Mouse (Mus musculus): ENCODE results near the gene Evi2b.

Gene Evi2b

DNA sequence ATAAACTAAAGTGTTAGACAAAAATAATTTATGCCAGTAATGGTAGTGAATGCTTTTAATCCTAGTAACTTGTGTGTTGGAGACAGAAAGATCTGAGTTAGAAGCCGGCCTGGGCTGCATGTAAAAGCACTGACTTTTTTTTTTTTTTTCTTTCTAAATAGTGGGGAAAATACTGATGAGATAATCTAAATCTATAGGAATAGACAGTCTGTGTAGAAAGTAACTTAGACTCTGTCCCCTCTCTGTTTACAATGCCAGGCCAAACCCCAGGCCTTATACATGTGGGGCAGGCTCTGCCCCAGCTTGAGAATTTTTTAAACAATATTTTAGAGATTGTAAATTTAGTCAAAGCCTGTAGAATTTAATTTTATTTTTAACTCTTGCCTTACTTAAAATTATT, 618 bp downstream of the Evi2b start:
- in situ Hi-C loops (cut with MboI, MseI): no loop called here

DNA sequence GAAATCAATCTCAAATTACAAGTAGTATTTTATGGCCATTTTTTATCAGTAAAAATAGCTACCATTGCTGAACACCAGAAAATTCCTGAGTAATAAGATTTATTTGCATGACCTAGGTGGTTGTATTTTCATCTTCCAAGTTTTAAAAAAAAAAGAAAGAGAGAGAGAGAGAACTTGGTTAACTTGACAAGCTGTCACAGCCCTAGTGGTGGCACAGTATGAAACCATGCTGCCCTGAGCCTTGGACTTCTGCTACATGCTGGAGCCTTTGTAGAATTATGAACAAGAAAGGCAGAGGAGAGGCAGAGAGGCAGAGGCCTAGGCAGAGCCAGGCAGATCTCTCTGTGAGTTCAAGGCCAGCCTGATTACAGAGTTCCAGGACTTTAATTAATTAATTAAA, 1.6 kb downstream of the Evi2b start:
- in situ Hi-C loops (cut with MboI, MseI): no loop called here

DNA sequence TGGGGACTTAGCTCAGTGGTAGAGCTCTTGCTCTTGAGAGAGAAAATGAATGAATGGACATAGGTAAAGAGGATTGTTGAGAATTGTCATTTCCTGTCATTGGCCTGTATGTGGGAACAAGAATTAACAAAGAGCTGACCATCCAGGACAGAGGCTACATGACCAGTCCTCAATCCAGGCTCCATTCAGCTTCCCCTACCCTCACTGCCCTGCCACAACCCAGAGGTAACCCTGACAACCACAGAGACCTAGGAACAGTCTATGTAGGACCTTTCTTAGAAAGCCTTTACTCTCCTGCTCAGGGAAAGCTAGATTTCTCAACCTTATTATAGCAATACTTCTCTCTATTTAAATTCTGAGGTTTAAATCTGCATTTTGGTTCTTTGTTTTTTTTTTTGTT, 2.8 kb downstream of the Evi2b start:
- in situ Hi-C loops (cut with MboI, MseI): no loop called here

DNA sequence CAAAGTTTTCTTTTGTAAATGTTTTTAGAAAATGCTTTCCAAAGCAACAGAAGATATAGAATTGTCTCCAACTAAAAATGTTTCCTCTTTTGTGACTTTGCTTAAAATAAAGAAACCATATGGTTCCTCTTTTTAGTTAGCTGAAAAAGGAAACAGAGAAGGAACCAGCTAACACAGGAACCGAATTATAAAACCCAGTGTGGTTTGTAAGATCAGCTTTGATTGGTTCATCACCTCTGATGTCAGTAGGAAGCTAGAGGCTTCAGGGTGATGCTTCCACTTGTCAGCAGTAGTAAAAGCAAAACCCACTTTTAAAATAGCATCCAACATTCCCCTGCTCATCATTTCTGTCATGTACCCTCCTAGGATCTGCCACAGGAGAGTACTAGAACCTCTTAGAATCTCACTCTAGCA, 3.7 kb downstream of the Evi2b start:
- in situ Hi-C loops (cut with MboI, MseI): no loop called here

DNA sequence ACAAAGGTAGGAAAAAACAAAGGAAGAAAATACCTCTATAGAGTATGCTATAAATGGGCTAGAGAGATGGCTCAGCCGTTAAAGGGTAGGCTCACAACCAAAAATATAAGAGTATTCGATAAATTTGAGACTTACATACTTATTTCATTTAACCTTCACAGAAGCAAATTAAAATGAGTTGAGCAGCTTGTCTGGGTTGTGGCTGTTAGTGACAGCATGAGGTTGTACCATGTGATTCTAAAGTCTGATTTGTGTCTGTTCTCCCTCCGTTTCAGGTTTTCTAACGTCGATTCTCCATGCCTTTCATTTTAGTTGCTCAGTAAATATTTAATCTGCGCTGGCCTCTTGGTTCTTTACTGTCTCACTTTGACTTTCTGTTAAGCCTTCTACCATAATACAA, 4.3 kb downstream of the Evi2b start:
- in situ Hi-C loops (cut with MboI, MseI): no loop called here

DNA sequence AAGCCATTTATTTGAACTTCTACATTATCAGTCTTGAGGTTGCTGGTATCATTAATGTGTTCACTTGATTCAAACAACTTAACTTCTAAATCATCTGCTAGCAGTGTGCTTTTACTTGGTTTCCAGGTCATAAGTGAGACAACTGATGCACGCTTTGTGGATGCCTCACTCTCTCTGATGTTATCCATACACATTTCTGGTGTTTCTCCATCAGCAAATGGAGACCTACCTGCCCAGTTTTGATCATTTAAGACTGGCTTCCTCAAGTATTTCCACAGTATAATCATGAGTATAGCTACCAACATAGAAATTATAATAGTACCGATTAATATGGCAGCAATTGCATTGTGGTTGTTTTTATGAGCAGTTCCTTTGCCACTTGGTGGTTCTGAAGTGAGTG, 7.8 kb downstream of the Evi2b start:
- in situ Hi-C loops (cut with MboI, MseI): no loop called here

DNA sequence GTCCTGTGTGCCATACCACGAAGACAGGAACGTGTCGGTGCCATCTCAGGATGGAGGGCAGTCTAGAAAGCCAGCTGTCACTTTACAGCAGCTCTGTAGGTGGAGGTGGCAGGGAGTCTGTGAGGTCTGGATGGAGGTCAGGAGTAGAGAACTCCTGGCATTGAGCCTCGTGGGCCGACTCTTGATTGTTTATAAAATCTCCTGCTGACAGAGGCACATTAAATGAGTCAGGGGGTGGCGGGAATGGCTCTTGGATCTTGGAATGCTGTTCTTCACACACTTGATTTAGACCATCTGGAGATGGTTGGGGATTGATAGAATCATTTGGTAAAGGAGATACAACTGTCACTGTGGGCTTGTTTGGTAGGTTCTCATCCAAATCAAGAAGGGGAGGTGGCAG, 8.2 kb downstream of the Evi2b start:
- in situ Hi-C loops (cut with MboI, MseI): no loop called here

DNA sequence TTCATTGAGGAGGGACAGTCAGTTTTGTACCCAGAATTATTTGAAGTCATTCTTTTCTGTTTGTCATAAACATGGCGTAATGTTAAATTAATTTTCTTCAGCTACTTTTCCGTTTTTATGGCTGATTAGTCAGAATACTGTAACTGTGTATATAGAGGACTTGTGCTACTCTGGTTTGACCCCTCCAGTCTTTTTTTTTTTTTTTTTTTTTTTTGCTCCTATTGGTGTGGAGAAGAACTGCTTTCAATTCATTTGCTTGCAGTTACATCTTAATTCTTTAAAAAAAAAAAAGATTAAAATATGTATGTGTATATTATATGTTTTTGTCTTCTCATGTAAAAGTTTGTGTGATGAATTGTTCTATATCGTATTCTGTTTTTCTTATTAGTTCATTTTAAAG, 11.6 kb downstream of the Evi2b start:
- in situ Hi-C loops (cut with MboI, MseI): no loop called here

DNA sequence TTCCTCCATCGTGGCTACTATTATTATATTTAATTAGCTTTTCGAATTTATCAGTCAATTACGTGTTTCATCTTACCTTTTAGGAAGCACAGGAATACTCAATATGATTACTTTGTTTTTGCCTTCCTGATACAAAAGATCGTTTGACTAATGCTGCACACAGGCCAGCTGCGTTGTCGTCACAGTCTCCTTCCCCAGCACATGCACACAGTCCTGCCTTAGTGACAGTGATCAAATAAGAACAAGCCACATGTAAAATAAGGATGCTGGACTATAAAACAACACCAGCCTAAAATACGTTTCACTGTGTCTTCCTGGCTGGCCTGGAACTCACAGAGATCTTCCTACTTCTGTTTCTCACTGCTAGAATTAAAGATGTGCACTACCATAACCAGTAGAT, 19.1 kb downstream of the Evi2b start:
- in situ Hi-C loops (cut with MboI, MseI): loop anchor here (10.0 kb wide), 1 partner anchor 340 kb away; no protein-coding TSS in a partner anchor

DNA sequence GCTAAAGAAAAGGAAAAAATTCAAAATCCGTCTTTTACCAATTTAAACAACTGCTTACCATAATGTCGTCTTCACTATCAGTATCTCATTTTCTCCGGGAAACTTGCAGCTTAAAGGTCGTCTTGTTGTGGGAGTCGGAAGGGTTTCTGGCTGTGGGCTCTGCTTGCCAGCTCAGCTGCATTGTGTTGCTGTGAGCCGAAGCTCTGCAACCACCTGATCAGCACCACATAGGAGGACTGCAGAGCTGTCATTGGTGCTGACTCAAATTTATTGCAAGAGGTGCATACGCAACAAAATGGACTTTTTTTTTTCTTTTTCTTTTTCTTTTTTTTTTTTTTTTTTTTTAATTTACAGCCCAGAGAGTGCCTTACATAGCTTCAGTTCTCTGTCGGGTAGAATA, 19.7 kb downstream of the Evi2b start, which contains the start of gene Omg:
Gene Omg, minus strand, starts transcription at position 240 of the 400 bp plus-strand sequence.
- in situ Hi-C loops (cut with MboI, MseI): loop anchor here (10.0 kb wide), 1 partner anchor 339 kb away; no protein-coding TSS in a partner anchor

DNA sequence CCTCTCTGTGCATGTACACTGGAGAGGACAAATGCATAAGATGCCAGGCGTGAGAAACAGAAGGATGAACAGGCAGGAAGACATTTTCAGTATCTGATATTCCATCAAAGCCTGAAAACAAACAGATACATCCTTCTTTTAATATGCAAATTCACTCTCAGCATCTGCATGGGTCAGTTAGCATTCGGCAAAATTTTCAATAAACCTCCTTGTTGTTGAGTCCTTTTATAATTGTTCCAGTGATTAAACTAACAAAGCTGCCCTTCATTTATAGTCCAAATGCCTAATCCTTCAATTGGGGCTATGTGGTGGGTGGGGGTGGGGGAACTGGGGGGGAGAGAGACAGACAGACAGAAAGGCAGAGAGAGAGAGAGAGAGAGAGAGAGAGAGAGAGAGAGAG, 20.6 kb downstream of the Evi2b start:
- in situ Hi-C loops (cut with MboI, MseI): loop anchor here (10.0 kb wide), 1 partner anchor 338 kb away; no protein-coding TSS in a partner anchor

DNA sequence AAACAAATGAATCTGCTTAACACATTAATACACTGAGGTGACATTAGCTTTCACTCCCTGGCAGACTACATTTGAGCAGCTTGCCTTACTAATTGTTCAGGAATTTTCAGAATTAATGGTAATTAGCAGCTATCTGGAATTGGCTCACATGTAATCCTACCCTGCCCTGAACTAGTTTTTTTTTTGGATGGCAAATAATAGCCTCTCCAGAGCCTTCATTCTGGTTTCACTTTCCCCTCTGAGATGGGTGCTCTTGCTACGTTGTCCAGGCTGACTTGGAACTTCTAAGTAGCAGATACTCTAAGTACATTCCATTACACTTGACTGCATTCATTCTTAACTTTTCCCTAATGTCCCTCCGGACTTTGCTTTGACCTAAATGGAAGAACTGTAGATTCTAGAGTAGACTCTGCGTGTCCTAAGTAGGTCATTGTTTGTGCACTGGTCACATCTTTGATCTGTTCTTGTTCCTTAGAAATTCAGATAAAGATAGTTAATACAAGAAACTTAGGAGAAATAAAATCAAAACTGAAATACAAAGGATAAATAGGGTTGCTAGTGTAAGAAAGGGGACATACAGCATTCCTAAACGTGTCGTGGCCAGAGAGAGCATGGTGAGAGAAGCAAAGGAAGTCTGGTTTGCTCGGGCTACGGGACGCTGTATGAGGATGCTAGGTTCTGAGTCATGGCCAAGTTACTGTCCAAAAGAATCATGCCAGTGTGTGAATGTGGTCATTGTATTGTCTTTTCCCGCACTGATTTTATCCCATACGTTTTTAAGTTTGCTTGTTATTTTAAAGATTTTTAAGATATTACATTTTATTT, 28.4 kb downstream of the Evi2b start:
- in situ Hi-C loops (cut with MboI, MseI): loop anchor here (10.0 kb wide), 1 partner anchor 80 kb away; no protein-coding TSS in a partner anchor

DNA sequence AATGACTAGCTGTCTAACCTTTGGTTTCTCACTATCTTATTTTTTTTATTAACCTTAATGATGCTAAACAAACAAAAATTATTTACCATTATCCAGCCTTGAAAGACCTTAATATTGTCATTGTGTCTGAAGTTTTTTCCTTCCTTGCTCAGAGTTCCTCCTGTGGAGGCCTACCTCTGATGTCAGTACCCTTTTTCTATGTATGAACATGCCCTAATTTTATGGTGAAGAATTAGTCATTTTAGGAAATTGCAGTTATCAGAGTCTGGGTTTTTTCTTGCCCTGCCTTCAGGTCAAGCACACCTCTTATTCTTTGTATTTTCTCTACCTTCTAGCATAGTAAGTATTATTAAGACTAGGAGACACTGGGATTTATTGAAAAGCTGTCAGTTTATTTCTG, 38.8 kb downstream of the Evi2b start:
- in situ Hi-C loops (cut with MboI, MseI): no loop called here

DNA sequence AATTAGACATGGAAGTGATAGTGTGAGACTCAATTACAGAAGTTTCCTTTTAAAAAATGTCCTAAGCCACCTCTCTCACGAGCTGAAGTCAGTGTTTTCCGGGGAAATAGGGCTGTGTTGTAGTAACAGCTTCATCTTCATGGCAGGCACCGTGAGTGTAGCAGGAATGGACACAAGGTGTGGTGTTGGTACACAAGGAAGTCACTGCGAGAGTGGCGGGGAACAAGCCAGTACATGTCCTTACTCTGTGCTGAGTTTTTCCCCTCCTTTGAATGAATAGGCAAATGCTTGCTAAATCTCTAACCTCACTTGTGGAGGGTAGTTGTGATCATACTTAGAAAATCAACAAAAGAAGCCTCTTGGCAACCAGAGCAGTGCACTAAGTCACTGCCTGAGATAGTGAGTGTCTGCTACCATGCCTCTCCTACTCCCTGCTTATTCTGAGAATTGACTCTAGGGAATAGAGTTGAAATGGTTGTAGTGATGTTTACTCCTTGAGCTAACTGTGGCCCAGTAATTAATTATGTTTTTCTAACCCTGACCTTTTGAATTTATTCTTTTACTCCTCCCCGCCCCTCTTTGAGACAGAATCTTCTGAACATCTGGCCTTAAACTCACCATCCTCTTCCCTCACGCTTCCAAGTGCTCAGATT, 39.6 kb downstream of the Evi2b start:
- in situ Hi-C loops (cut with MboI, MseI): no loop called here

DNA sequence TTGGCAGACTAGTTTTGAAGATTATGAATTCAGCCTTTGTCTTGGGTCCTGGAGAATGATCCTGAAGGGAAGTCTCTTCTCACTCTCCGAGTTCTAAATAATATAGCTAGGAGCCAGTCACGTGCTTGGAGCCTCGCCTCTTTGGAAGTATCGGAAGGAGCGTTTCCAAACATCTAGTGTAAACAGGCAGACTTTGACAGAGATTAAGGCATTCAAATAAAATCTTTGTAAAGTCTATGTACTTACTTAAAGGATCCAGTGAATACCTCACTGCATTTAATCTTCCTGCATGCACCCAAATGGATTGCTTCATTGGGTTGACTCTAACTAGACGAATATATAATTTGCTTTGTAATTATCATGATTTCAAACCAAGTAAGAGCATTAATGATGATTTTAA, 40.2 kb downstream of the Evi2b start:
- in situ Hi-C loops (cut with MboI, MseI): no loop called here

DNA sequence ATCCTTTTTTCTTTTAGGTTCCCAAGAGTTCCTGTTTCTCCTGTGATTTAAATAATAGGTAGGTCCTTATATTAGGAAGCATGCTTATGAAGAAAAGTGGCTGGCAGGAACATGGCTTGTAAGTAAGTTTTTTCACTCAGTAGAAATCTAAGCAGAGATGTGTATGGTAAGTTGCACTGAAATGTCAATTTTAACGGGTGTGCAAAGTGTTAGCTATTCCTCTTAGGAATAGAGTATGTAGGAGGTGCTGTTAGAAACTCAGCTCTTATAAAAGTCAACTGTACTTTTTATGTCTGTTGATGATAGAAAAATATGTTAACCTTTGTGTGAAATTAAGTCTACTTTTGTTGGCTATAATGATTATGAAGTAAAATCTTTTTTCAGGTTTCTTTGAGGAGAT, 55.5 kb downstream of the Evi2b start:
- in situ Hi-C loops (cut with MboI, MseI): no loop called here

All from T-helper 2 cell (primary cell).